ENCODE assay signal across 20 mouse cellular contexts in genomic region chr4:151104147-151104546, GRCm38 (mm10). TPM values are rescaled to one million over a fixed set of nuclear protein-coding genes. Genes with fewer than 3 reads are reported as not detected.
DNase-seq lines count a peak whose midpoint lies in the region; ATAC-seq and TF ChIP-seq lines count a peak whose summit lies in the region.
"Had no signal": no experiment of that assay in that cellular context is flagged by ENCODE, and none has a peak within 500 bp of the region (broad histone marks: within the 10 kb centered on the region; RNA-seq: fewer than 3 reads in every experiment).

No protein-coding gene starts in this region.

- WGBS in forebrain, embryonic 13.5 days: 90% methylated on average over 10 of the region's 10 CpGs
- WGBS in forebrain, embryonic 11.5 days: 91% methylated on average over 10 of the region's 10 CpGs
- WGBS in forebrain, postnatal 0 days: 62% methylated on average over 10 of the region's 10 CpGs
- 78% methylated on average over 10 of the region's 10 CpGs for WGBS in midbrain, embryonic 16.5 days

- peak overlapping the region; percentile 83 for H3K27ac ChIP-seq in forebrain, embryonic 13.5 days
- no peak overlapping the region for H3K27ac ChIP-seq in forebrain, embryonic 11.5 days (ENCODE audit: low read depth, low read length)
- peak overlapping the region; percentile 86 for H3K27ac ChIP-seq in layer of hippocampus, adult 2 months
- peak overlapping the region; percentile 74 for H3K27ac ChIP-seq in forebrain, postnatal 0 days (ENCODE audit: low read depth, low read length)
- H3K27ac ChIP-seq in midbrain, embryonic 16.5 days (ENCODE audit: low read length): no peak overlapping the region
- H3K27ac ChIP-seq: limb, embryonic 12.5 days had no signal

- no peak for ATAC-seq in forebrain, embryonic 13.5 days
- no peak for ATAC-seq in forebrain, embryonic 11.5 days (replicated peaks; ENCODE audit: low FRiP score)
- ATAC-seq in forebrain, postnatal 0 days: no peak
- no peak for ATAC-seq in midbrain, embryonic 16.5 days

- intact Hi-C loops in left cerebral cortex, postnatal 10 days (cut with DNase I): no loop called here

- H3K27me3 ChIP-seq in forebrain, embryonic 13.5 days: no peaks in the 10 kb centered on the region
- no peaks in the 10 kb centered on the region for H3K27me3 ChIP-seq in forebrain, embryonic 11.5 days (ENCODE audit: control insufficient read depth, insufficient read depth, low read length)
- H3K27me3 ChIP-seq in forebrain, postnatal 0 days (ENCODE audit: insufficient read depth, low read length): no peaks in the 10 kb centered on the region
- no peaks in the 10 kb centered on the region for H3K27me3 ChIP-seq in midbrain, embryonic 16.5 days (ENCODE audit: control insufficient read depth, insufficient read depth, low read depth, low read length)

- TF ChIP-seq CTCF in layer of hippocampus, adult 2 months (conservative IDR thresholded peaks at IDR 0.05): no peak
- TF ChIP-seq CTCF in forebrain, postnatal 0 days (IDR thresholded peaks at IDR 0.05; ENCODE audit: low read depth): no peak

- H3K36me3 ChIP-seq in forebrain, embryonic 13.5 days (ENCODE audit: poor library complexity, severe bottlenecking): peaks cover 3% of the 10 kb centered on the region; the same call in 1 of the 2 replicates
- no peaks in the 10 kb centered on the region for H3K36me3 ChIP-seq in forebrain, embryonic 11.5 days (ENCODE audit: control insufficient read depth, insufficient read depth, low read length)
- no peaks in the 10 kb centered on the region for H3K36me3 ChIP-seq in forebrain, postnatal 0 days (ENCODE audit: insufficient read depth)
- H3K36me3 ChIP-seq in midbrain, embryonic 16.5 days (ENCODE audit: control insufficient read depth, insufficient read depth, low read length): no peaks in the 10 kb centered on the region
- H3K36me3 ChIP-seq: limb, embryonic 12.5 days had no signal

- no peak for DNase-seq in forebrain, embryonic 11.5 days (ENCODE audit: low spot score)
- DNase-seq in layer of hippocampus, adult 2 months (ENCODE audit: low spot score in 2 of 2): no peak
- DNase-seq in layer of hippocampus, postnatal 10 days (ENCODE audit: low spot score in 2 of 2): no peak
- no peak for DNase-seq in forebrain, postnatal 0 days
- no peak for DNase-seq in adrenal gland, adult 2 months
- DNase-seq in left cerebral cortex, postnatal 10 days (ENCODE audit: extremely low spot score in 1 of 2, low spot score in 2 of 2): no peak
- DNase-seq: adrenal gland, postnatal 14 days; embryo, embryonic 11 days; kidney, adult 18-20 months; kidney, postnatal 25 days; lung, postnatal 36 days; thymus, adult 2 months had no signal

- no peaks in the 10 kb centered on the region for H3K9me3 ChIP-seq in forebrain, embryonic 13.5 days (replicated peaks)
- no peaks in the 10 kb centered on the region for H3K9me3 ChIP-seq in forebrain, embryonic 11.5 days (ENCODE audit: control insufficient read depth, low read length)
- no peaks in the 10 kb centered on the region for H3K9me3 ChIP-seq in forebrain, postnatal 0 days (ENCODE audit: low read length)
- H3K9me3 ChIP-seq in midbrain, embryonic 16.5 days (replicated peaks; ENCODE audit: control insufficient read depth, low read length, poor library complexity, severe bottlenecking): no peaks in the 10 kb centered on the region

- no peak overlapping the region for H3K4me3 ChIP-seq in forebrain, embryonic 13.5 days
- H3K4me3 ChIP-seq in forebrain, embryonic 11.5 days (ENCODE audit: low read depth, low read length): no peak overlapping the region
- peak overlapping the region; percentile 39; the same call in 1 of the 2 replicates for H3K4me3 ChIP-seq in layer of hippocampus, adult 2 months
- peak overlapping the region; percentile 16; the same call in 1 of the 2 replicates for H3K4me3 ChIP-seq in forebrain, postnatal 0 days (ENCODE audit: low read depth, low read length)
- no peak overlapping the region for H3K4me3 ChIP-seq in midbrain, embryonic 16.5 days (ENCODE audit: low read depth, low read length)
- H3K4me3 ChIP-seq: limb, embryonic 12.5 days had no signal

- 0 out of 2 replicates have a peak overlapping the region, but pooled peaks have one; percentile 16 for H3K9ac ChIP-seq in forebrain, embryonic 13.5 days
- no peak overlapping the region for H3K9ac ChIP-seq in forebrain, embryonic 11.5 days (ENCODE audit: low read length)
- 0 out of 2 replicates have a peak overlapping the region, but pooled peaks have one; percentile 10 for H3K9ac ChIP-seq in forebrain, postnatal 0 days
- no peak overlapping the region for H3K9ac ChIP-seq in midbrain, embryonic 16.5 days (ENCODE audit: low read depth, low read length)
- H3K9ac ChIP-seq: limb, embryonic 12.5 days had no signal

- H3K4me1 ChIP-seq in forebrain, embryonic 13.5 days: peaks cover 74% of the 10 kb centered on the region
- peaks cover 8% of the 10 kb centered on the region; the same call in 1 of the 2 replicates for H3K4me1 ChIP-seq in forebrain, embryonic 11.5 days (replicated peaks; ENCODE audit: control insufficient read depth, insufficient read depth, low read length)
- H3K4me1 ChIP-seq in forebrain, postnatal 0 days (ENCODE audit: insufficient read depth): peaks cover 34% of the 10 kb centered on the region
- peaks cover 58% of the 10 kb centered on the region for H3K4me1 ChIP-seq in midbrain, embryonic 16.5 days (ENCODE audit: control insufficient read depth, insufficient read depth, low read length)

- H3K4me2 ChIP-seq in forebrain, embryonic 13.5 days: peak overlapping the region; percentile 22
- H3K4me2 ChIP-seq in forebrain, embryonic 11.5 days (ENCODE audit: low read depth, low read length, severe bottlenecking): no peak overlapping the region
- H3K4me2 ChIP-seq in forebrain, postnatal 0 days (ENCODE audit: low read depth): peak overlapping the region; percentile 60
- peak overlapping the region; percentile 4 for H3K4me2 ChIP-seq in midbrain, embryonic 16.5 days (ENCODE audit: low read length)
- H3K4me2 ChIP-seq: limb, embryonic 12.5 days had no signal

RNA-seq across cellular contexts. Expression of gene Gm13090, which starts 14.8 kb away (rescaled TPM):
- polyA plus RNA-seq in forebrain, embryonic 13.5 days (2015; fragmentation: Nextera tagmentation; extraction: Ambion mirVana): 0.33 TPM in 1 of 2 replicates, not detected in the other
- polyA plus RNA-seq in forebrain, embryonic 11.5 days (2014; fragmentation: Nextera tagmentation; extraction: Ambion mirVana): 0.39 TPM in 1 of 2 replicates, not detected in the other
- total RNA-seq in layer of hippocampus, adult 2 months (2021): not detected
- not detected for total RNA-seq in layer of hippocampus, postnatal 10 days (2021)
- not detected in 2 replicates for total RNA-seq in forebrain, postnatal 0 days (2014; rRNA removed)
- not detected in 2 replicates for polyA plus RNA-seq in forebrain, postnatal 0 days (2015; fragmentation: Nextera tagmentation; extraction: Ambion mirVana)
- not detected in 2 replicates for polyA plus RNA-seq in midbrain, embryonic 16.5 days (2015; fragmentation: Nextera tagmentation; extraction: Ambion mirVana)
- not detected for total RNA-seq in adrenal gland, adult 2 months (2021)
- not detected in 2 replicates for polyA plus RNA-seq in adrenal gland, adult 2 months (2012; rRNA removed)
- total RNA-seq in left cerebral cortex, postnatal 10 days (2021): not detected
- total RNA-seq: adrenal gland, postnatal 14 days; heart, postnatal 10 days; layer of hippocampus, postnatal 36 days; MEL; monocyte, adult 5-6 weeks had no signal
- polyA plus RNA-seq: limb, embryonic 12.5 days; liver, embryonic 16.5 days; thymus, adult 2 months had no signal

RNA-seq across cellular contexts. Expression of gene Vamp3, which starts 46.4 kb away (rescaled TPM):
- 77.3 and 80.1 TPM in 2 replicates for polyA plus RNA-seq in forebrain, embryonic 13.5 days (2015; fragmentation: Nextera tagmentation; extraction: Ambion mirVana)
- 96.1 and 109 TPM in 2 replicates for polyA plus RNA-seq in forebrain, embryonic 11.5 days (2014; fragmentation: Nextera tagmentation; extraction: Ambion mirVana)
- 10 to 100 TPM; 27.3 to 31.3 TPM for total RNA-seq in layer of hippocampus, adult 2 months (2021)
- total RNA-seq in layer of hippocampus, postnatal 10 days (2021): 10 to 100 TPM; 33.0 to 35.5 TPM
- 37.9 and 47.1 TPM in 2 replicates for total RNA-seq in forebrain, postnatal 0 days (2014; rRNA removed)
- 39.2 and 48.8 TPM in 2 replicates for polyA plus RNA-seq in forebrain, postnatal 0 days (2015; fragmentation: Nextera tagmentation; extraction: Ambion mirVana)
- polyA plus RNA-seq in midbrain, embryonic 16.5 days (2015; fragmentation: Nextera tagmentation; extraction: Ambion mirVana): 45.7 and 49.8 TPM in 2 replicates
- 10 to 100 TPM; 63.6 to 67.0 TPM for total RNA-seq in adrenal gland, adult 2 months (2021)
- polyA plus RNA-seq in adrenal gland, adult 2 months (2012; rRNA removed): 11.4 and 12.7 TPM in 2 replicates
- 10 to 100 TPM; 31.0 to 31.1 TPM for total RNA-seq in left cerebral cortex, postnatal 10 days (2021)

RNA-seq across cellular contexts. Expression of gene Per3, which starts 59.7 kb away (rescaled TPM):
- polyA plus RNA-seq in forebrain, embryonic 13.5 days (2015; fragmentation: Nextera tagmentation; extraction: Ambion mirVana): 3.5 and 4.0 TPM in 2 replicates
- polyA plus RNA-seq in forebrain, embryonic 11.5 days (2014; fragmentation: Nextera tagmentation; extraction: Ambion mirVana): 5.5 and 6.7 TPM in 2 replicates
- total RNA-seq in layer of hippocampus, adult 2 months (2021): 10 to 100 TPM; 31.6 to 35.6 TPM
- total RNA-seq in layer of hippocampus, postnatal 10 days (2021): 10 to 100 TPM; 13.2 to 15.2 TPM
- 3.3 and 6.9 TPM in 2 replicates for total RNA-seq in forebrain, postnatal 0 days (2014; rRNA removed)
- 2.9 and 3.0 TPM in 2 replicates for polyA plus RNA-seq in forebrain, postnatal 0 days (2015; fragmentation: Nextera tagmentation; extraction: Ambion mirVana)
- 3.4 and 3.7 TPM in 2 replicates for polyA plus RNA-seq in midbrain, embryonic 16.5 days (2015; fragmentation: Nextera tagmentation; extraction: Ambion mirVana)
- 10 to 100 TPM in 1 of 2 experiments, 1 to 10 TPM in 1; 5.0 to 15.2 TPM for total RNA-seq in adrenal gland, adult 2 months (2021)
- polyA plus RNA-seq in adrenal gland, adult 2 months (2012; rRNA removed): 13.6 and 22.6 TPM in 2 replicates
- total RNA-seq in left cerebral cortex, postnatal 10 days (2021): 10 to 100 TPM; 15.0 to 17.8 TPM

Comparison
In these comparisons a context has a peak if more than half of its experiments do, and no peak if none do; other contexts are left out.
1. H3K27ac ChIP-seq: peak in forebrain, embryonic 13.5 days (single experiment), layer of hippocampus, adult 2 months (single experiment) and forebrain, postnatal 0 days (single experiment); none in forebrain, embryonic 11.5 days (single experiment) and midbrain, embryonic 16.5 days (single experiment).
2. H3K4me3 ChIP-seq: peak in layer of hippocampus, adult 2 months (single experiment) and forebrain, postnatal 0 days (single experiment); none in forebrain, embryonic 13.5 days (single experiment), forebrain, embryonic 11.5 days (single experiment) and midbrain, embryonic 16.5 days (single experiment).
3. H3K9ac ChIP-seq: peak in forebrain, embryonic 13.5 days (single experiment) and forebrain, postnatal 0 days (single experiment); none in forebrain, embryonic 11.5 days (single experiment) and midbrain, embryonic 16.5 days (single experiment).